Mouse (Mus musculus): ENCODE data around the gene Grhpr. TPM values are rescaled to one million over a fixed set of nuclear protein-coding genes. Genes with fewer than 3 reads are reported as not detected.

Gene Grhpr
- polyA plus RNA-seq, 1 experiment from 2014 or later, result 50.1 TPM

DNA sequence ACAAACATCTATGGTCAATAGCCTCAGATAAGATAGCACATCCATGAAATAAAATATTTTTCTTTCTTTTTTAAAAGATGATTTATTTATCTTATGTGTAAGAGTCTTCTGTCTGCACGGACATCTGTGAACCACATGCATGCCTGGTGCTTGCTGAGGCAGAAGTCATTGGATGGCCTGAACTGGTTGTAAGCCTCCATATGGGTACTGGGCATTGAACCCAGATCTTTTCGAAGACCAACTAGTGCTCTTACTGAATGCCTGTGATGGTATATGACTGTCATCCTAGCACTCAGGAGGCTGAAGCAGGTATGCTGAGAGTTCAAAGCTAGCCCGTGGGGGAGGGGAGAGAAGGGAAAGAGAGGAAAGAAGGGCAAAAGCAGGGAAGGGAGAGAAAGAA is 16.9 kb downstream of the Grhpr start:
- no peak overlapping the region for H3K9ac ChIP-seq
- 70% methylated on average over 3 of the region's 3 CpGs for WGBS
- H3K27ac ChIP-seq (ENCODE audit: low read depth), result no peak overlapping the region
- DNase-seq (no peak), ATAC-seq (ENCODE audit: insufficient read depth) (no peak)
- no peak for TF ChIP-seq CTCF (IDR thresholded peaks at IDR 0.05; ENCODE audit: low read depth)
- no peak overlapping the region for H3K4me2 ChIP-seq
- peaks cover 16% of the 10 kb centered on the region for H3K36me3 ChIP-seq (ENCODE audit: insufficient read depth)
- no peak overlapping the region for H3K4me3 ChIP-seq (ENCODE audit: low read depth, low read length)
- H3K9me3 ChIP-seq (ENCODE audit: low read depth, low read length), result no peaks in the 10 kb centered on the region
- H3K27me3 ChIP-seq (ENCODE audit: insufficient read depth, low read length), result no peaks in the 10 kb centered on the region
- no peaks in the 10 kb centered on the region for H3K4me1 ChIP-seq (ENCODE audit: insufficient read depth)

DNA sequence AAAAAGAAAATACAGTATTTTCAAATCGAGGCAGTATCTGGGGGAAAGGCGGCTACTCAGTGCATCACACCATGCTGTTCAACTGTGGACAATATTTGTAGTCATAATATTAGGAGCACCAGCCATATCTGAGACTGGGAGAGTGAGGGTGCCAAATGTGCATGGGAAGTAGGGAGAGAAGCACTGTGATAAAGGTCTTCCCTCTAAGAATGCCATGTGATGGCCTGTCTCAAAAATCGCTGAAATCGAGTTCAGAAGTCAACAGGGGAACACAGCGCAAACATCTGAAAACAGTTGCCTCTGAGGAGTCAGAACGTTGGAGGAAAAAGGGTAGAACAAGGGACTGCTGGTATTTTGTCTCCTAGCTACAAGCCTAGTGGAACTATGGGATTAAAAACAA is 18.8 kb downstream of the Grhpr start:
- no peak for TF ChIP-seq CTCF (IDR thresholded peaks at IDR 0.05; ENCODE audit: low read depth)
- H3K4me1 ChIP-seq (ENCODE audit: insufficient read depth), result no peaks in the 10 kb centered on the region
- DNase-seq, result no peak
- no peaks in the 10 kb centered on the region for H3K9me3 ChIP-seq (ENCODE audit: low read depth, low read length)
- H3K27ac ChIP-seq (ENCODE audit: low read depth), result no peak overlapping the region
- WGBS, result 85% methylated on average over 6 of the region's 6 CpGs
- no peak overlapping the region for H3K9ac ChIP-seq
- ATAC-seq (ENCODE audit: insufficient read depth), result no peak
- no peaks in the 10 kb centered on the region for H3K27me3 ChIP-seq (ENCODE audit: insufficient read depth, low read length)
- H3K4me2 ChIP-seq, result no peak overlapping the region
- H3K4me3 ChIP-seq (ENCODE audit: low read depth, low read length), result no peak overlapping the region
- H3K36me3 ChIP-seq (ENCODE audit: insufficient read depth), result peaks cover 3% of the 10 kb centered on the region; the same call in 1 of the 2 replicates

- no peak overlapping the region for H3K9ac ChIP-seq
- no peaks in the 10 kb centered on the region for H3K36me3 ChIP-seq (ENCODE audit: insufficient read depth)
- no peak overlapping the region for H3K4me3 ChIP-seq (ENCODE audit: low read depth, low read length)
- no peak overlapping the region for H3K27ac ChIP-seq (ENCODE audit: low read depth)
- ATAC-seq (ENCODE audit: insufficient read depth), result no peak
- 77% methylated on average over 3 of the region's 3 CpGs for whole genome bisulfite sequencing
- peaks cover 5% of the 10 kb centered on the region; the same call in 1 of the 2 replicates for H3K4me1 ChIP-seq (ENCODE audit: insufficient read depth)
- H3K27me3 ChIP-seq (ENCODE audit: insufficient read depth, low read length), result no peaks in the 10 kb centered on the region
- no peaks in the 10 kb centered on the region for H3K9me3 ChIP-seq (ENCODE audit: low read depth, low read length)
- no peak overlapping the region for H3K4me2 ChIP-seq
- no peak for DNase-seq
- TF ChIP-seq CTCF (IDR thresholded peaks at IDR 0.05; ENCODE audit: low read depth), result no peak
These were observed 24.3 kb downstream of the Grhpr start for GRCm38 (mm10) chr4:45005452-45005851.

- Histone ChIP-seq H3K4me1 (ENCODE audit: insufficient read depth) (peaks cover 5% of the 10 kb centered on the region; the same call in 1 of the 2 replicates), H3K36me3 (ENCODE audit: insufficient read depth) (no peaks in the 10 kb centered on the region), H3K9me3 (ENCODE audit: low read depth, low read length) (no peaks in the 10 kb centered on the region), H3K4me2 (peak overlapping the region; percentile 75), H3K9ac (peak overlapping the region; percentile 90), H3K27me3 (ENCODE audit: insufficient read depth, low read length) (no peaks in the 10 kb centered on the region), H3K27ac (ENCODE audit: low read depth) (peak overlapping the region; percentile 98), H3K4me3 (ENCODE audit: low read depth, low read length) (peak overlapping the region; percentile 79)
- TF ChIP-seq CTCF (IDR thresholded peaks at IDR 0.05; ENCODE audit: low read depth), result no peak
- 8% methylated on average over 11 of the region's 11 CpGs for WGBS
- DNase-seq, result peak; percentile 25
- ATAC-seq (ENCODE audit: insufficient read depth), result no peak
These were observed 29.7 kb downstream of the Grhpr start for GRCm38 (mm10) chr4:45010806-45011415.

- peak; percentile 79 for DNase-seq
- H3K36me3 ChIP-seq (ENCODE audit: insufficient read depth), result no peaks in the 10 kb centered on the region
- ATAC-seq (ENCODE audit: insufficient read depth), result peak; percentile 82
- peaks cover 5% of the 10 kb centered on the region; the same call in 1 of the 2 replicates for H3K4me1 ChIP-seq (ENCODE audit: insufficient read depth)
- H3K4me2 ChIP-seq, result peak overlapping the region; percentile 75
- H3K27ac ChIP-seq (ENCODE audit: low read depth), result peak overlapping the region; percentile 98
- WGBS, result under 1% methylated on average over 31 of the region's 31 CpGs
- TF ChIP-seq CTCF (IDR thresholded peaks at IDR 0.05; ENCODE audit: low read depth), result no peak
- H3K9ac ChIP-seq, result peak overlapping the region; percentile 90
- peak overlapping the region; percentile 79 for H3K4me3 ChIP-seq (ENCODE audit: low read depth, low read length)
- H3K27me3 ChIP-seq (ENCODE audit: insufficient read depth, low read length), result no peaks in the 10 kb centered on the region
- no peaks in the 10 kb centered on the region for H3K9me3 ChIP-seq (ENCODE audit: low read depth, low read length)
These were observed 30.4 kb downstream of the Grhpr start for GRCm38 (mm10) chr4:45011581-45012104.

- WGBS, result under 1% methylated on average over 56 of the region's 63 CpGs
- Histone ChIP-seq H3K4me1 (ENCODE audit: insufficient read depth) (peaks cover 5% of the 10 kb centered on the region; the same call in 1 of the 2 replicates), H3K9ac (peak within 1 kb of the TSS; percentile 90), H3K27me3 (ENCODE audit: insufficient read depth, low read length) (no peaks in the 10 kb centered on the region), H3K27ac (ENCODE audit: low read depth) (peak within 1 kb of the TSS; percentile 98), H3K36me3 (ENCODE audit: insufficient read depth) (no peaks in the 10 kb centered on the region), H3K9me3 (ENCODE audit: low read depth, low read length) (no peaks in the 10 kb centered on the region), H3K4me3 (ENCODE audit: low read depth, low read length) (peak within 1 kb of the TSS; percentile 79), H3K4me2 (peak within 1 kb of the TSS; percentile 76)
- ATAC-seq (ENCODE audit: insufficient read depth) (peak; percentile 98), DNase-seq (peak; percentile 100)
- no peak for TF ChIP-seq CTCF (IDR thresholded peaks at IDR 0.05; ENCODE audit: low read depth)
These were observed 31.1 kb downstream of the Grhpr start, which contains the start of gene Zbtb5 for GRCm38 (mm10) chr4:45012105-45012975. Gene Zbtb5 (minus strand): TSS chr4:45012412.

DNA sequence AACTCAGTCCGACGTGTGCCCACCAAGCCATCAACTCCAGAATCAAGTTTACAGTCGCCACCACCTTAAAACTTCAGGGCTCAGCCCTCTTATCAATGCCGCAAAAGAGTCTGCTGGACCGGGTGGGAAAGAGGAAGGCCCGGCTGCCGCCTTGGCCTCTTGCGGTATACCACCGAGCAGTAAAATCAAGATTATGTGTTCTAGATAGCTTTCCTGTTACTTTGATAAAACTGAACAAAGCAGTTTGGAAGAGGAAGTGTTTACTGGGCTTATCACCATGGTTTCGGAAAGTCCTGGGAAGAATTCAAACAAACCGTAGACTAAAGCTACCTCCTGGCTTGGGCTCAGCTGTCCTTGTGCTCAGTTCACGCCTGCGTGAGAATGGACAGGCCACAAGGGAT is 31.8 kb downstream of the Grhpr start:
- peaks cover 5% of the 10 kb centered on the region; the same call in 1 of the 2 replicates for H3K4me1 ChIP-seq (ENCODE audit: insufficient read depth)
- no peaks in the 10 kb centered on the region for H3K27me3 ChIP-seq (ENCODE audit: insufficient read depth, low read length)
- H3K27ac ChIP-seq (ENCODE audit: low read depth), result peak overlapping the region; percentile 86
- peak overlapping the region; percentile 76 for H3K4me2 ChIP-seq
- TF ChIP-seq CTCF (IDR thresholded peaks at IDR 0.05; ENCODE audit: low read depth), result no peak
- DNase-seq, result no peak
- H3K9ac ChIP-seq, result peak overlapping the region; percentile 72
- WGBS, result 2% methylated on average over 13 of the region's 13 CpGs
- no peaks in the 10 kb centered on the region for H3K36me3 ChIP-seq (ENCODE audit: insufficient read depth)
- H3K9me3 ChIP-seq (ENCODE audit: low read depth, low read length), result no peaks in the 10 kb centered on the region
- peak overlapping the region; percentile 79 for H3K4me3 ChIP-seq (ENCODE audit: low read depth, low read length)
- ATAC-seq (ENCODE audit: insufficient read depth), result no peak
